Mouse (Mus musculus): ENCODE measurements around the gene Serpina1b. TPM values are rescaled to one million over a fixed set of nuclear protein-coding genes. Genes with fewer than 3 reads are reported as not detected.

The Serpina1b gene
- polyA plus RNA-seq, 1 experiment from 2014 or later: 0.39 TPM

DNA sequence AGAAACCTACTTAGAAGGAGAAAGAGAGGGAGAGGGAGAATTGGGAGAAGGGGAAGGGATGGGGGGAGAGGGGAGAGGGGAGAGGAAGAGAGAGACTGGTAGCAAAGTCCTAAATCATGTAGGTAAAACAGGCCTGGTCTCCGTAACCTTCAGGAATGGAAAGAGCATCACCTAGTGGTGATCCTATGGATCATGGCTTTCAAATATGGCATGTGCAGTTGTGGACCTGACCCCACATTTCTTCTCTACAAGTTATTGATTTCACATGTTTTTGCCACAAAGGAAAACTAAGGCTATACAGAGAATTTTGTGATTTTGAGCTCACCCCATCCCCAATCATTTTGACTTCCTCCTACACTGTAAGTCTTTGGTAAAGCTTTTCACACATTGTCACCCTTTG, 119.8 kb downstream of the Serpina1b start:
- WGBS: 60% methylated on average over 1 of the region's 1 CpGs
- ATAC-seq (ENCODE audit: insufficient read depth): no peak
- H3K36me3 ChIP-seq (ENCODE audit: insufficient read depth): no peaks in the 10 kb centered on the region
- peak; percentile 20 for DNase-seq
- H3K9ac ChIP-seq: no peak overlapping the region
- H3K4me3 ChIP-seq (ENCODE audit: low read depth, low read length): no peak overlapping the region
- H3K27me3 ChIP-seq (ENCODE audit: insufficient read depth, low read length): no peaks in the 10 kb centered on the region
- H3K9me3 ChIP-seq (ENCODE audit: low read depth, low read length): no peaks in the 10 kb centered on the region
- H3K27ac ChIP-seq (ENCODE audit: low read depth): no peak overlapping the region
- TF ChIP-seq CTCF (IDR thresholded peaks at IDR 0.05; ENCODE audit: low read depth): peak; percentile 70
- H3K4me1 ChIP-seq (ENCODE audit: insufficient read depth): no peaks in the 10 kb centered on the region
- no peak overlapping the region for H3K4me2 ChIP-seq

DNA sequence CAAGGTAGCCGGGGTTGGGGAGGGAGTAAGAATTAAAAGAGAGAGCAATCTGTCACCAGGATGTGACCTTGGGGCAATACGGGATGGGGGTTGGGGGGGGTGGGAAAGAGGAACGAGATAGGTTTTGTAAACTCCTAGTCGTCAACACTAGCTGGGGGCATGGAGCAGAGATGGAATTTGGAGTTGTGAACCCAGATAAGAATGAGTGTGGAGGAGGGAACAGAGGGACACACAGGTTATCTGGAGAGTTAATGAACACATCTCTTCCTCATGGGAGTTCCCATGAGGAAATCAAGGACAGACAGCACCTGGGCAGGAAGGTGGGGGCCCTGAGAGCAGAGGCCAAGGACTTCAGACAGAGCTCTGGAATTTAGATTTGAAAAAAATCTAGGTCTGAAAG, 124.1 kb downstream of the Serpina1b start:
- Histone ChIP-seq H3K9me3 (ENCODE audit: low read depth, low read length) (no peaks in the 10 kb centered on the region), H3K4me1 (ENCODE audit: insufficient read depth) (no peaks in the 10 kb centered on the region), H3K36me3 (ENCODE audit: insufficient read depth) (no peaks in the 10 kb centered on the region), H3K9ac (no peak overlapping the region), H3K4me2 (no peak overlapping the region), H3K27me3 (ENCODE audit: insufficient read depth, low read length) (no peaks in the 10 kb centered on the region), H3K4me3 (ENCODE audit: low read depth, low read length) (no peak overlapping the region), H3K27ac (ENCODE audit: low read depth) (no peak overlapping the region)
- WGBS: 27% methylated on average over 4 of the region's 4 CpGs
- TF ChIP-seq CTCF (IDR thresholded peaks at IDR 0.05; ENCODE audit: low read depth): no peak
- DNase-seq (no peak), ATAC-seq (ENCODE audit: insufficient read depth) (no peak)

GRCm38 (mm10) chr12:103705547-103705946, 124.6 kb downstream of the Serpina1b start:
- DNase-seq: no peak
- Histone ChIP-seq H3K9me3 (ENCODE audit: low read depth, low read length) (no peaks in the 10 kb centered on the region), H3K9ac (no peak overlapping the region), H3K36me3 (ENCODE audit: insufficient read depth) (no peaks in the 10 kb centered on the region), H3K4me2 (no peak overlapping the region), H3K27ac (ENCODE audit: low read depth) (no peak overlapping the region), H3K27me3 (ENCODE audit: insufficient read depth, low read length) (no peaks in the 10 kb centered on the region), H3K4me1 (ENCODE audit: insufficient read depth) (no peaks in the 10 kb centered on the region), H3K4me3 (ENCODE audit: low read depth, low read length) (no peak overlapping the region)
- TF ChIP-seq CTCF (IDR thresholded peaks at IDR 0.05; ENCODE audit: low read depth): no peak
- WGBS: 51% methylated on average over 2 of the region's 2 CpGs
- no peak for ATAC-seq (ENCODE audit: insufficient read depth)

- Histone ChIP-seq H3K9ac (no peak overlapping the region), H3K27ac (ENCODE audit: low read depth) (no peak overlapping the region), H3K4me1 (ENCODE audit: insufficient read depth) (no peaks in the 10 kb centered on the region), H3K9me3 (ENCODE audit: low read depth, low read length) (no peaks in the 10 kb centered on the region), H3K27me3 (ENCODE audit: insufficient read depth, low read length) (no peaks in the 10 kb centered on the region), H3K36me3 (ENCODE audit: insufficient read depth) (no peaks in the 10 kb centered on the region), H3K4me3 (ENCODE audit: low read depth, low read length) (no peak overlapping the region), H3K4me2 (no peak overlapping the region)
- DNase-seq (no peak), ATAC-seq (ENCODE audit: insufficient read depth) (no peak)
- TF ChIP-seq CTCF (IDR thresholded peaks at IDR 0.05; ENCODE audit: low read depth): no peak
- 83% methylated on average over 4 of the region's 4 CpGs for WGBS
Measured at GRCm38 (mm10) chr12:103700144-103700750, 129.9 kb downstream of the Serpina1b start.

- Histone ChIP-seq H3K27ac (ENCODE audit: low read depth) (no peak within 1 kb of the TSS), H3K9ac (no peak within 1 kb of the TSS), H3K27me3 (ENCODE audit: insufficient read depth, low read length) (no peaks in the 10 kb centered on the region), H3K4me1 (ENCODE audit: insufficient read depth) (no peaks in the 10 kb centered on the region), H3K4me3 (ENCODE audit: low read depth, low read length) (no peak within 1 kb of the TSS), H3K36me3 (ENCODE audit: insufficient read depth) (no peaks in the 10 kb centered on the region), H3K9me3 (ENCODE audit: low read depth, low read length) (no peaks in the 10 kb centered on the region), H3K4me2 (no peak within 1 kb of the TSS)
- DNase-seq: no peak
- no peak for TF ChIP-seq CTCF (IDR thresholded peaks at IDR 0.05; ENCODE audit: low read depth)
- WGBS: 86% methylated on average over 8 of the region's 8 CpGs
- ATAC-seq (ENCODE audit: insufficient read depth): no peak
Measured at GRCm38 (mm10) chr12:103695429-103695828, 134.7 kb downstream of the Serpina1b start, which contains the start of gene Serpina1f. Gene Serpina1f, minus strand, starts transcription at chr12:103695529.

DNA sequence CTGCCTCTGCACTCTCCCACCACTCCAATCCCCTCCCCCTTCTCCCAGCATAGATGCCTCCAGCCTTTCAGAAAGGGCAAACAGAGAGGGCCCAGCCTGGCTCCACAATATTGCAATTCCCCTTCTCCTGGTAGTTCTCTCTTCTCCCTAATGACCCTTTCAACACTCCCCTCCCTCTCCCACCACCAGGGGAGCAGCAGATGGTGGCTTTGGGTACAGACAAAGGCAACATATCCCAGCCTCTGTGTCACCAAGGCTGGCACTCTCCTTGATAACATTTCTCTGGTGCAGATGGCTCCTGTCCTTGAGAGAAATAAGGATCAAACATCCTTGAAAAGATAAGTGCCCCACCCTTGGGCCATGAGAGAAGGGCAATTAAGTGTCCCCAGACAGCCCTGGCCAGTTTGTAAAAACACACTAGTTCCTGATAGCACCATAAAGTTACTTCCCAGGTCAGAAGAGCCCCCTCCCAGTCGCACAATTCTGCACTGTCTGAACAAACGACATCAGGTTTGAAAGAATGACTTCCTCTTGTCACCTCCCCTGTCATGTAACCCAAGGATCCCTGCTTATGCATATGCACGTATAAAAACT, 141.9 kb downstream of the Serpina1b start:
- TF ChIP-seq CTCF (IDR thresholded peaks at IDR 0.05; ENCODE audit: low read depth): peak; percentile 7; the same call in 1 of the 2 replicates
- DNase-seq: no peak
- ATAC-seq (ENCODE audit: insufficient read depth): no peak
- H3K27ac ChIP-seq (ENCODE audit: low read depth): no peak overlapping the region
- H3K9ac ChIP-seq: no peak overlapping the region
- no peaks in the 10 kb centered on the region for H3K36me3 ChIP-seq (ENCODE audit: insufficient read depth)
- no peaks in the 10 kb centered on the region for H3K4me1 ChIP-seq (ENCODE audit: insufficient read depth)
- H3K9me3 ChIP-seq (ENCODE audit: low read depth, low read length): no peaks in the 10 kb centered on the region
- no peak overlapping the region for H3K4me2 ChIP-seq
- WGBS: 22% methylated on average over 3 of the region's 3 CpGs
- H3K4me3 ChIP-seq (ENCODE audit: low read depth, low read length): no peak overlapping the region
- H3K27me3 ChIP-seq (ENCODE audit: insufficient read depth, low read length): no peaks in the 10 kb centered on the region

DNA sequence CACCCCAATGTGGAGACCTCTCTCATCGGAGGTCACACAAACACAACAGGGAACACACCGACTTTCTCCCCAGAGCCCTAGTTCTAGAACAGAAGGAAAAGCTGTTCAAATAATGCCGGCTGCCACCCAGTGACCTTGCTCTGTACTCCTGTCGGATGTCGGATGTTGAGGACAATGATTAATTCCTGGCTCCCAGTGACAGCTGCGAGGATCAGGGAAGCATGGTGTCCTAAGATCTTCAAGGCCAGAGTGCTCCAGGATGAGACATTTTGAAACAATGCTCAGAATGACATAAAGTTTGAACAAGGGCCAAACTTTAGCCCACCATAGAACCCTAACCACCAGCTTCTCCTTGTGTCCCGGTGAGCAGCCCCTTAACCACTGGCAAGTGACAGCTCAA, 143.2 kb downstream of the Serpina1b start:
- WGBS: 28% methylated on average over 7 of the region's 7 CpGs
- H3K9ac ChIP-seq: no peak overlapping the region
- no peaks in the 10 kb centered on the region for H3K36me3 ChIP-seq (ENCODE audit: insufficient read depth)
- no peak overlapping the region for H3K4me2 ChIP-seq
- H3K9me3 ChIP-seq (ENCODE audit: low read depth, low read length): no peaks in the 10 kb centered on the region
- no peak overlapping the region for H3K4me3 ChIP-seq (ENCODE audit: low read depth, low read length)
- H3K27ac ChIP-seq (ENCODE audit: low read depth): no peak overlapping the region
- no peaks in the 10 kb centered on the region for H3K27me3 ChIP-seq (ENCODE audit: insufficient read depth, low read length)
- DNase-seq (no peak), ATAC-seq (ENCODE audit: insufficient read depth) (no peak)
- no peaks in the 10 kb centered on the region for H3K4me1 ChIP-seq (ENCODE audit: insufficient read depth)
- TF ChIP-seq CTCF (IDR thresholded peaks at IDR 0.05; ENCODE audit: low read depth): no peak

Measured in lung, embryonic 14.5 days (tissue).